Mouse (Mus musculus): ENCODE results near the gene Pard6a.

Gene Pard6a

DNA sequence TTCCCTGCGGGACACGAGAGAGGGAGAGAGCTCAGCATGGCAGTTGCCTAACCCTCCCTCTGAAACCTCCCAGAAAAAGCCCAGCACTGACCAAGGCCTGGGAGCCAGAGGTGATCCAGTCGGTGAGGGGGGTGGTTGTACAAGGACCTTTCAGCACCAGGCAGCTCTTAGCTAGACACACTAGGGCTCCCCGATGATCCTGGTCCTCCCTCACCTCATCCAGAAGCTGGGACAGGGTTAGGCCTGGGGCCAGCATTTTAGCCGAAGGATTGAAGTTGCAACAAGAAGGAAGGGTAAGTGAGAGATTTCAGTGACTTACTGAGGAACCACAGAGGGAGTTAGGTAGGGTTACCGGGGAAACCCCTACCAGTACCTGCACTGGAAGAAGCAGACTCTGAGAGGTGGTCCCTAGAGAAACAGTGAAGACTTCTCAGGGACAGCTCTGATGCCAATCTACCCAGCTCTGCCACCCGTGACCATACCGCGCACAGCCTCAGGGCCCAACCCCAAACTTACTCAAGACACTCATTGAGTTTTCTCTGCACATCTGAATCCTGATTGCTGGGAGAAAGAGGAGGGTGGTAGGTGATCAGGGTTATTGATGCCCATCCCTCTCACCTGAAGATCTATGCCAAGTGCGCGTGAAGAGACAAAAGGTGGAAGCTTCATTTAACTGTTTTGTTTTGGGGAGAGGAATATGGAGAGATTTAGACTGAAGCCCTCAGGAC lies 1.3 kb upstream of the Pard6a start:
- in situ Hi-C loops (cut with MboI, MseI): no loop called here

GRCm38 (mm10) chr8:105700566-105700965 lies 382 bp upstream of the Pard6a start:
- in situ Hi-C loops (cut with MboI, MseI): no loop called here

- in situ Hi-C loops (cut with MboI, MseI): no loop called here
Observed at GRCm38 (mm10) chr8:105702001-105702401, 1.1 kb downstream of the Pard6a start.

- in situ Hi-C loops (cut with MboI, MseI): no loop called here
Observed at GRCm38 (mm10) chr8:105702731-105703415, 1.9 kb downstream of the Pard6a start.

DNA sequence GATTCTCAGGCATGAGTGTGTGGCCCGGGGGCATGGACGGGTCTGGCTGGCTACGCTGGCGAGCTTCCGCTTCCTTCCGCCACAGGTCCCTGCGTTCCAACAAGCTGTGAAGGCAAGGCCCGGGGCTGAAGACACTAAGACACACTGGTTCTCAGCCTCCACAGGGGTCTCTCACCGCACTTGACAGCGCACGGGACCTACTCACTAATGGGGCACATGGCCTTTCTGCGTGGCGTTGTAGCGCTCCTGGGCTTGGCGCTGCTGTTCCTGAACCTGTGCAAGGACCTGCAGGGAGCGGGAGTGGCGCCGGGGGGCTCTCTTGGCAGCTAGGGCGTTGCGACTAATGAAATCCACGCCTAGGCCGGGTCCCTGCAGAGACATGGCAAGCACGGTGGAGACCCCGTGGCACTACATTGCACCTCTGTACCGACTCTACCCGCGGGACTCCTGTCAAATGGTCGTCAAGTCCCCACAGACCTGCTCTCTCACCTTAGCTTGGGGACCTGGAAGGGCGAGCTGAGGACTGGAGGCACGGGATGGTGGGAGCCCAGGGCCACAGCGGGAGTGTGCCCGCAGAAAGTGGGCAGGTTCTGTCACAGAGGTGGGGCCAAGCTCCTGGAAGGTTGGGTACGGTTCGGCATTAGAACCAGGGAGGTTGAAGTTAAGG lies 3.3 kb downstream of the Pard6a start:
- in situ Hi-C loops (cut with MboI, MseI): no loop called here

DNA sequence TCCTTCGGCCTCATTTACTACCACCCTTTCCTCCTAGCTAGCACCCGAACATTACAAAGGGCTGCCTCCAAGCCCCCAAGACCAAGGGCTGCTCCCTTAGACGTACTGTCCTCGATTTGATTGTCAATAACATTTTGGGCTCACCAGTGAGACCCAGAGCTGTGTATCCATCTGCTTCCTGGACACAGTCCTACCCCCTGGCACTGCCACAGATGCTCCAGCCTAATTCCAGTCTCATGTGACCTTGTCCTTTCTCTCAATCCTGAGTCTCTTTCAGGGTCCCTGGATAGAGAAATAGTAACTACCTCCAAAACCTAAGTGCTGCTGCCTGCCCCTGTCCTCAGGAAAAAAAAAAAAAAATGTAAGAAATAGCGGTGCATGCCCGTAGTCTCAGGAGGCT lies 4.0 kb downstream of the Pard6a start:
- in situ Hi-C loops (cut with MboI, MseI): no loop called here

DNA sequence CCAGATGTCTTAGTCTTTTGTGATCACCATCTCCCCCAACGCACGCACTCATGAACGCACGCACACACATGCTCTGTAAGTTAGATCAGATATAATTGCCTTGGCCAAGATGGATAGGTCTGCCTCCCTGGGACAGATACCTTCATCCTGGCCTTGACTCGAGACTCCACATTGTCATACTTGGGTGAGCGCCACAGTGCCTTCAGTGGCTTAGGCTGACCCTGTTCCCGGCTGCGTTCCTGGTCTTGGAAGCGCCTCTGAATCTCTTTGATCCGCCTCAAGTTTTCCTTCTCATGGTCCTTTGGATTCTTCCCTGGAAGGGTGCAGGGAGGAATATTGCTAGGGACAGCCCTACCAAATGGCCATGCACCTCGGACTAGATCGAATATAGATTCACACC lies 5.5 kb downstream of the Pard6a start:
- in situ Hi-C loops (cut with MboI, MseI): no loop called here

- in situ Hi-C loops (cut with MboI, MseI): no loop called here
Observed at GRCm38 (mm10) chr8:105707498-105708403, 6.8 kb downstream of the Pard6a start, which contains the start of the genes 4933405L10Rik and Enkd1. Gene 4933405L10Rik (plus strand): TSS chr8:105707655. Gene Enkd1 (minus strand): TSS chr8:105708210.

GRCm38 (mm10) chr8:105708675-105709074 lies 7.7 kb downstream of the Pard6a start:
- in situ Hi-C loops (cut with MboI, MseI): no loop called here

- in situ Hi-C loops (cut with MboI, MseI): no loop called here
Observed at GRCm38 (mm10) chr8:105709317-105709716, 8.4 kb downstream of the Pard6a start.

DNA sequence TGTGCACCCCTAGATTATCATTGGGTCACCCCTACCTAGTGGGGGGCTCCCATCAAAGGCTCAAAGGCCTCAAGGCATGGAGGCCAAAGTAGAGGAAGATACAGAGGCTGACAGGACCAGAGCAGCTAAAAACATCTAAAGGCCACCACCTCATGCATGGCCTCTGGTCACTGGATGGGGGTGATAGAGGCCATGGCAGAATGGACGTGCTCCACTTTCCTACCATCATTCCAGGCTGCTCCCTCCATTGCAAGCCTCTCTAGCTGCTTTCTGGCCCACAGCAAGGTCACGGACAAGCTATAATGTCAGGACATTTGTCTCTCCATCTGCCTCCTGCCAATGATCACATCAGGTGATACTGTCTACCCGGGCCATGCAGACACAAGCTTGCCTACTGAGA lies 11.3 kb downstream of the Pard6a start:
- in situ Hi-C loops (cut with MboI, MseI): loop anchor here (5.0 kb wide), 3 partner anchors 70 to 225 kb away; partner anchors contain the start of genes Ctrl (in 1 of the 2) and Psmb10 (in 1 of the 2)

GRCm38 (mm10) chr8:105714139-105714538 lies 13.2 kb downstream of the Pard6a start:
- in situ Hi-C loops (cut with MboI, MseI): loop anchor here (5.0 kb wide), 3 partner anchors 68 to 223 kb away; partner anchors contain the start of genes Ctrl (in 1 of the 2) and Psmb10 (in 1 of the 2)

- in situ Hi-C loops (cut with MboI, MseI): no loop called here
Observed at GRCm38 (mm10) chr8:105715042-105715441, 14.1 kb downstream of the Pard6a start.

GRCm38 (mm10) chr8:105716302-105716945 lies 15.5 kb downstream of the Pard6a start:
- in situ Hi-C loops (cut with MboI, MseI): no loop called here

DNA sequence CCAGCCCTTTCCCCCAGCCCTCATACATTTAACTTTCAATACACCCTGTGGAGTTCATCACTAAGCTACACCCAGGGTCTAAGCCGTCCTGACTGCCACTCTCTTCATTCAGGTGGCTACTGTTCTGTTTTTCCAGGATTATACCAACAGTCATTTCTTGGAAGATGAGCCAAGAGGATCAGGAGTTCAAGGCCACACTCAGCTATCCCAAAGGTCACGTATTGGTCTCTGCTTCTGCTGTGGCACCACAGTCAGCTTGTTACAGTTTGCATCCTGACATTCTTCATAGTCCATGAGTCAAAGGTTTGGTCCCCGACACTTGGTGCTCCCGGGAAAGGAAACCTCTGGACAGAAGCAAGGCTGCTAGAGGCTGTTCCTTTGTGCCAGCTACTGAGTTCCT lies 18.7 kb downstream of the Pard6a start:
- in situ Hi-C loops (cut with MboI, MseI): no loop called here

- in situ Hi-C loops (cut with MboI, MseI): no loop called here
Observed at GRCm38 (mm10) chr8:105722861-105723260, 21.9 kb downstream of the Pard6a start.

- in situ Hi-C loops (cut with MboI, MseI): no loop called here
Observed at GRCm38 (mm10) chr8:105725726-105726125, 24.8 kb downstream of the Pard6a start.

- in situ Hi-C loops (cut with MboI, MseI): no loop called here
Observed at GRCm38 (mm10) chr8:105727397-105728124, 26.6 kb downstream of the Pard6a start.

GRCm38 (mm10) chr8:105732186-105732585 lies 31.2 kb downstream of the Pard6a start:
- in situ Hi-C loops (cut with MboI, MseI): no loop called here

DNA sequence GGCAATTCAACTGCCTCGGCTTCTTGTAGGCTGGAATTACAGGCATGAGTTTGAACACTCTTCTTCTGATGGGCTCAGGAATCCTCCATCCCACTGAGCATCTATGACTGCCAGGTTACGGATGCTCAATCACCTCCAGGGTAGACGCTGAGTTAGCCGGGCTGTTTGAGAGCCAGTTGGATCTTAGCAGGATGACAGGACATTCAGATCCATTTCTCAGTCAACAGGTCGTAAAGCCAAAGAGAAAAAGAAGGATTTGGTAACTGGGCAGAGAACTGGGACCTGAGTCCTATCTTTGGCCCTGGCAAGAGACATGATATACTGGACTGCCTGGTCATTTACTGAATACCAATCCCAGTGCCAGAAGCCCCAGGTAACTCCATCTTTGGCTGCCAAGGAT lies 38.3 kb downstream of the Pard6a start:
- in situ Hi-C loops (cut with MboI, MseI): no loop called here

Data from T-helper 17 cell (primary cell).